Mouse (Mus musculus) liver, adult 2 months (tissue): ENCODE data around the gene Gnai2.

ENCODE experiments used
- CTCF ChIP-seq: fragments of 200-500 bp; IDR thresholded peaks from 2 replicates; pipeline ENCODE4 v1.5.1; 2011; ENCODE audit warnings: low read depth, low read length, control low read depth
- POLR2A ChIP-seq: fragments of 200-500 bp; IDR thresholded peaks from 2 replicates; pipeline ENCODE4 v1.6.1; 2011; ENCODE audit warnings: low read length, control low read depth; ENCODE audit not compliant: insufficient read depth; ENCODE audit errors: extremely low read depth

DNA sequence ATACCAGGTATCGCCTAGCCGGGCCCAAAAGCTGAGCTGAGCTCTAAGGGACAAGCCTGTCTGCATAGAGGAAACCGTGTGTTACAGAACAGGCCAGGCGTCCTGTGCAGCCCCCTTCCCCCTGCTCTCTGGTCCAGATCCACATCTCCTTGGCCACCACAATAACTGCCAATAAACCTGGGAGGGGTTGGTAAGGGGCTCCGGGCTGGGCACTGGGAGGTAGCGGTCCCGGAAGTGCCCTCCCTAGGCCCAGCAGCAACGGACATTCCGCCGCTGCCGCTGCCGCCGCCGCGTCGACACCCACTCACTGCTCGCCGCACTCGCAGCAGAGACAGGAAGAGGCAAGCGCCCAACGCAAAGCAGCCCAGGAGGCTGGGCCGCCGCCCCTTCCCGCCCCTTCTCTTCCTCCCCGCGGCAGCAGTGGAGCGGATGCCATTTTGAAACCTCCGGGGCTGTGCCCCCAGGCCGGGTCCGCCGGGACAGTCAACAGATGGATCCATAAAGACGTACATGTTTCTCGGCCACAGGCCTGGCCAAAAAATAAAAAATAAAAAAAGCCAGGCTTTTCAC is 2.0 kb downstream of the Gnai2 start:
- TF ChIP-seq POLR2A (peak; percentile 44; the same call in 1 of the 2 replicates), CTCF (no peak)
